Comparison of ENCODE assay signal across 8 mouse cellular contexts in the genomic region with DNA sequence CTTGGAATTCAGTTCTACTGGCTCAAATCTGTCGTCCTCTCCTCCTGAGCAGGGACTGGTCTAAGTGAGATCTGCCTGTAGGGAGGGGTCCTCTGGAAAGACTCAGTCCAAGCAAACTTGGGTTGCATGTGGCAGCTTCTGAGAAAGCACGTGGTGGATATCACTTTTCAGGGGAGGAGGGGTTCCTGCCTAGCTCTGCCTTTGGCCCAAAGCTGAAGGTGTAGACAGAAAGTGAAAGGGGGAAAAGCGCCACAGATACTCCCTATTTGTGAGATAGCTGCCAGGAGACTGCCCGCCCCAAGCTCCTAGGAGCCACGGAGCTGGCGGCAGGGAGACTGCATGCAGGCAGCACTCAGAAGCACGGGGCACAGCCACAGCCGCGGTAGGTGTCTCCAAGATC. TPM values are rescaled to one million over a fixed set of nuclear protein-coding genes. Genes with fewer than 3 reads are reported as not detected.
DNase-seq lines count a peak whose midpoint lies in the region; ATAC-seq and TF ChIP-seq lines count a peak whose summit lies in the region.

No protein-coding gene starts in this region.

- WGBS in hindbrain, embryonic 13.5 days: 14% methylated on average over 9 of the region's 9 CpGs
- 11% methylated on average over 9 of the region's 9 CpGs for WGBS in macrophage (ENCODE audit: missing documents)

- no peak for DNase-seq in gastrocnemius, adult 2 months
- no peak for DNase-seq in gastrocnemius, postnatal 4 days (ENCODE audit: low spot score in 2 of 2)
- peak; percentile 10 for DNase-seq in ES-CJ7 (ENCODE audit: low read depth, low spot score)
- DNase-seq in yolk sac, embryonic 10.5 days (ENCODE audit: low spot score): no peak
- no peak for DNase-seq in adrenal gland, postnatal 14 days
- no peak for DNase-seq in cerebellum, adult 18-20 months

- H3K9ac ChIP-seq in hindbrain, embryonic 13.5 days: peak overlapping the region; percentile 39; the same call in 1 of the 2 replicates

- H3K4me1 ChIP-seq in hindbrain, embryonic 13.5 days (replicated peaks): peaks cover 5% of the 10 kb centered on the region; the same call in 1 of the 2 replicates

- peak overlapping the region; percentile 58 for H3K4me3 ChIP-seq in gastrocnemius, adult 2 months
- 0 out of 2 replicates have a peak overlapping the region, but pooled peaks have one; percentile 2 for H3K4me3 ChIP-seq in hindbrain, embryonic 13.5 days
- peak overlapping the region; percentile 7; the same call in 1 of the 2 replicates for H3K4me3 ChIP-seq in macrophage (ENCODE audit: inconsistent target)

- intact Hi-C loops in gastrocnemius, adult 2 months (cut with DNase I): no loop called here

- ATAC-seq in hindbrain, embryonic 13.5 days (ENCODE audit: low FRiP score): no peak

- H3K27me3 ChIP-seq in hindbrain, embryonic 13.5 days: peaks cover 28% of the 10 kb centered on the region

- no peak for TF ChIP-seq CTCF in gastrocnemius, adult 2 months (IDR thresholded peaks at IDR 0.05)

- H3K9me3 ChIP-seq in hindbrain, embryonic 13.5 days: no peaks in the 10 kb centered on the region

- H3K36me3 ChIP-seq in hindbrain, embryonic 13.5 days: no peaks in the 10 kb centered on the region
- H3K36me3 ChIP-seq in macrophage (ENCODE audit: inconsistent target): no peaks in the 10 kb centered on the region

- H3K27ac ChIP-seq in gastrocnemius, adult 2 months: no peak overlapping the region
- no peak overlapping the region for H3K27ac ChIP-seq in hindbrain, embryonic 13.5 days
- H3K27ac ChIP-seq in macrophage: no peak overlapping the region; the same call in 1 of the 2 replicates

- H3K4me2 ChIP-seq in hindbrain, embryonic 13.5 days: peak overlapping the region; percentile 30

- H3K79me2 ChIP-seq in macrophage (ENCODE audit: inconsistent target): no peaks in the 10 kb centered on the region

RNA-seq across cellular contexts. Expression of gene Ciita, which starts 9.6 kb away (rescaled TPM):
- total RNA-seq in gastrocnemius, adult 2 months (2021): under 1 TPM; 0.11 to 0.15 TPM
- under 1 TPM; 0.17 to 0.29 TPM for total RNA-seq in gastrocnemius, postnatal 4 days (2021)
- polyA plus RNA-seq in hindbrain, embryonic 13.5 days (2015; fragmentation: Nextera tagmentation; extraction: Ambion mirVana): 0.79 and 0.83 TPM in 2 replicates
- 10 to 100 TPM in 19 of 26 experiments, 1 to 10 TPM in 7; 4.0 to 68.9 (median 17.5) TPM for total RNA-seq in macrophage (2018; cell fraction: chromatin; rRNA removed)
- total RNA-seq in macrophage (2018; cell fraction: cytosol; rRNA removed): 1 to 10 TPM; 1.8 to 9.4 (median 4.6) TPM
- 10 to 100 TPM in 24 of 26 experiments, 1 to 10 TPM in 2; 1.8 to 46.9 (median 18.7) TPM for total RNA-seq in macrophage (2018; cell fraction: nucleus; rRNA removed)
- 0.31 to 5.2 TPM (median 1.5 TPM) in 3 replicates for polyA plus RNA-seq in macrophage (2018)
- 1.2 and 8.1 TPM in 2 replicates for total RNA-seq in adrenal gland, postnatal 14 days (2021)

RNA-seq across cellular contexts. Expression of gene Tvp23a, which starts 42.3 kb away (rescaled TPM):
- under 1 TPM in 1 of 2 experiments, not detected in 1; 0.11 TPM for total RNA-seq in gastrocnemius, adult 2 months (2021)
- 1 to 10 TPM; 3.4 to 4.1 TPM for total RNA-seq in gastrocnemius, postnatal 4 days (2021)
- polyA plus RNA-seq in hindbrain, embryonic 13.5 days (2015; fragmentation: Nextera tagmentation; extraction: Ambion mirVana): 43.1 and 47.3 TPM in 2 replicates
- 1 to 10 TPM in 1 of 26 experiments, under 1 TPM in 10, not detected in 15; 0.18 to 1.4 (median 0.43) TPM for total RNA-seq in macrophage (2018; cell fraction: chromatin; rRNA removed)
- under 1 TPM in 4 of 26 experiments, not detected in 22; 0.03 to 0.24 (median 0.08) TPM for total RNA-seq in macrophage (2018; cell fraction: cytosol; rRNA removed)
- under 1 TPM in 10 of 26 experiments, not detected in 16; 0.13 to 0.96 (median 0.23) TPM for total RNA-seq in macrophage (2018; cell fraction: nucleus; rRNA removed)
- not detected in 3 replicates for polyA plus RNA-seq in macrophage (2018)
- total RNA-seq in adrenal gland, postnatal 14 days (2021): 1.6 and 2.3 TPM in 2 replicates

RNA-seq across cellular contexts. Expression of gene Dexi, which starts 53.4 kb away (rescaled TPM):
- total RNA-seq in gastrocnemius, adult 2 months (2021): 10 to 100 TPM; 43.7 to 43.9 TPM
- total RNA-seq in gastrocnemius, postnatal 4 days (2021): 10 to 100 TPM; 32.9 to 37.5 TPM
- polyA plus RNA-seq in hindbrain, embryonic 13.5 days (2015; fragmentation: Nextera tagmentation; extraction: Ambion mirVana): 15.5 and 18.0 TPM in 2 replicates
- 10 to 100 TPM in 10 of 26 experiments, 1 to 10 TPM in 16; 3.6 to 25.3 (median 8.2) TPM for total RNA-seq in macrophage (2018; cell fraction: chromatin; rRNA removed)
- 10 to 100 TPM in 11 of 26 experiments, 1 to 10 TPM in 15; 6.2 to 15.5 (median 9.1) TPM for total RNA-seq in macrophage (2018; cell fraction: cytosol; rRNA removed)
- total RNA-seq in macrophage (2018; cell fraction: nucleus; rRNA removed): 10 to 100 TPM in 12 of 26 experiments, 1 to 10 TPM in 14; 4.9 to 18.4 (median 9.6) TPM
- polyA plus RNA-seq in macrophage (2018): 4.4 to 7.5 TPM (median 6.5 TPM) in 3 replicates
- total RNA-seq in adrenal gland, postnatal 14 days (2021): 16.7 and 17.4 TPM in 2 replicates

RNA-seq across cellular contexts. Expression of gene Clec16a, which starts 55.7 kb away (rescaled TPM):
- 10 to 100 TPM; 60.6 to 72.7 TPM for total RNA-seq in gastrocnemius, adult 2 months (2021)
- 10 to 100 TPM; 22.3 to 26.2 TPM for total RNA-seq in gastrocnemius, postnatal 4 days (2021)
- 69.7 and 71.6 TPM in 2 replicates for polyA plus RNA-seq in hindbrain, embryonic 13.5 days (2015; fragmentation: Nextera tagmentation; extraction: Ambion mirVana)
- 100 to 1,000 TPM in 1 of 26 experiments, 10 to 100 TPM in 25; 42.5 to 110 (median 67.5) TPM for total RNA-seq in macrophage (2018; cell fraction: chromatin; rRNA removed)
- 10 to 100 TPM; 12.7 to 20.3 (median 16.0) TPM for total RNA-seq in macrophage (2018; cell fraction: cytosol; rRNA removed)
- total RNA-seq in macrophage (2018; cell fraction: nucleus; rRNA removed): 10 to 100 TPM; 20.5 to 61.0 (median 36.8) TPM
- 9.0 to 13.9 TPM (median 12.7 TPM) in 3 replicates for polyA plus RNA-seq in macrophage (2018)
- total RNA-seq in adrenal gland, postnatal 14 days (2021): 37.0 and 42.8 TPM in 2 replicates

Comparison
In these comparisons a context has a peak if more than half of its experiments do, and no peak if none do; other contexts are left out.
1. H3K4me3 ChIP-seq: peak in every context shown above with its lines; median percentile 58 in gastrocnemius, adult 2 months; 7 in macrophage; 2 in hindbrain, embryonic 13.5 days.